Mouse (Mus musculus) kidney, postnatal 36 days (tissue): ENCODE measurements around the gene Nr2f6.
"Not testable (repeated sequence)": the region's sequence is repeated elsewhere in the genome, so short reads cannot be mapped to it uniquely, and the experiment has no call there.

Source experiments
- DNase-seq, 2 experiments: peaks; one replicate each; pipeline ENCODE4 v3.0.0; 2021 to 2022; ENCODE audit warnings: mixed read lengths in 2 of 2

Gene Nr2f6

DNA sequence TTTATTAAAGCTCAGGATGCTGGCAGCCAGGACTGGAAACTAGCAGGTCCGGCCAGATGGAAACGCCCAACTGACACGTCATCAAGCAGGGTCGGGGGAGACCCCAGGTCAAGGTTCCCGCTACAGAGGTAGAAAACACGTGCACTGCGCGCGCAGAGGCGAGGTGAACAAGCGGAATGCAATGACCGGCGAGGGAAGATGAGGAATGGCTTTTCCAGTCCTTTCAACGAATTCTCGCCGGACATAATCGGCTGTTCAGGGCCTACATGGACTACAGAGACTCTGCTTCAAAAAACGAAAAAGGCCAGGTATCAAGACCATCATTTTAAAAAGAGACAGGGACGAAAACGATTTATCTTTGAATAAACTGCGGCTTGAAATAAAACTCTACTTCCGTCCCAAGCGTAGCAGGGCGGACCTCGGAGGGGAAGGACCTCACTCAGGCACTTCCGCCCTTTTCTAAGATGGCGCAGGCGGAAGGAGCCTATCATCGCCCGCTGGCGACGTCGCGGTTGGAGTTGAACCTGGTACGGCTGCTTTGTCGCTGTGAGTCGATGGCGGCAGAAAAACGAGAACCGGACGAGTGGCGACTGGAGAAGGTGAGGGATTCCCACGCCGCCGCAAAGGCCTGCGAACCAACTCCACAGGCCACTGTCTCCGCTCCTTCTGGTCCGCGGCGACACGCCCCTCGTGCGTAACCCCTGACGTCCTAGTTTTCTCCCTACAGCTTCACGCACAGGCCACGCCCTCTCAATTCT, 14.8 kb downstream of the Nr2f6 start, which contains the start of gene Use1:
Gene Use1 (plus strand): TSS at position 78 of the 758 bp plus-strand sequence.
- DNase-seq = peak; percentile 96 to 97

DNA sequence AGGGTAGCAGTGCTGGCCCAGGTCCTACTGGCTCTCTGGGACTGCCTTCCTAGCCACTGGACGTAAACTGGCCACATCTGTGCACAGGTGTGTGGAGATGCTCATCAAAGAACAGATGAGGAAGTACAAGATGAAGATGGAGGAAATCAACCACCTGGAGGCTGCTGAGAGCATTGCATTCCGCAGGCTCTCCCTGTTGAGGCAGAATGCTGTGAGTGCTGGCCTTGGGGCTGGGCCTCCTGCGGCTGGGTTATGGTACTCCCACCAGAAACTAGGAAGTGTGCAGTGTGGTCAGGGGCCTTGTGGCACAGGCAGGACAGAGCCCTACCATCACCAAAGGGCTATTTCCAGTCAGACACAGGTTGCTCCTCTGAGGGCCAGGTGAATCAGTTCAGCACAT, 23.7 kb downstream of the Nr2f6 start:
- no peak for DNase-seq

DNA sequence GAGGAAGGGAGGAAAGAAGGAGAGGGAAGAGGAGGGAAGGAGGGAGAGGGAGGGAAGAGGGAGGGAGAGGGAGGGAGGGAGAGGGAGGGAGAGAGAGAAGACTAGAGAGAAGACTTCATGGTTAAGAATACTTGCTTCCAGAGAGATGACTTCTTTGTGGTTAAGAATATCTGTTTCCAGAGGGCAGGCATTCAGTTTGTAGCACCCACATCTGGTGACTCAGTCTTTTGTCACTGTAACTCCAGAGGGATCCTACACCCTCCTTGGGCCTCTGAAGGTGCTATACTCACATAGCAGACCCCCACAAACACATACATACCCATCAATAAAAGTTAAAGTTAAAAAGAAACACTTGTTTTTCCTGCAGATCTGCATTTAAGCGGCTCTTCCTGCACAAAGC, 30.2 kb downstream of the Nr2f6 start:
- DNase-seq = no peak

DNA sequence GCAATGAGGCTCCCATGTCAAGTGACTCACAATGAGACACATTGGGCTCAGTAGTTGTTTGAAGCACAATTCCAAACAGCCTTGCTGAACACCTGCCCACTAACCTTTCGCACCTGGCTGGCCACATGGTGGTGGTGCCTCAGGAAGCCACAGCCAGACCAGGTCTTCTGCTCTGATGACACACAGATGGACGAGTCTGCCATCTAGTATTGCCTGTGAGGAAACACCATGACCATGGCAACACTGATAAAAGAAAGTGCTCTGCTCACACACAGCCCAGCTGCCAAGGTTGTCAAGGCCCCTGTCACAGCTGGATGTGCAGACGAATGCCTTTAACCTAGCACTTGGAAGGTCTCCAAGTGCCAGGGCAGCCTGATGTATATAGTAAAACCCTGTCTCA, 30.6 kb downstream of the Nr2f6 start:
- DNase-seq = no peak

DNA sequence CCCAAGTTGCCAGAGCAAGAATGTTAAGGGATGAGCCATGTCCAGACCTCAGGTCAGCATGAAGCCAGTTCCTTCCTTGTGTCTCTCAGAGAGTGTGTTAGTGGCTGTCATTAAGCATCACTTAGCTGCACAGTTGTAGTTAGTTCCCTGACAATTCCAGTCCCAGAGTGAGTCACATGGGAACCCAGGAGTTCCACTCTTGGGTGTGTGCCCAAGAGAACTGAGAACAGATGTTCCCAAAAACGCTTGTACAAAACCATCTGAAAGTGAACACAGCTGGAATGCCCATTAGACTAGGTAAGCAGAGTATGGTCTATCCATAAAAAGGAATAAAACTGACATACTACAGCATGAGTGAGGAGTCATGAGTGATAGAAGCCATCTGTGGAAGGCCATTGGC, 35.2 kb downstream of the Nr2f6 start:
- DNase-seq = no peak

DNA sequence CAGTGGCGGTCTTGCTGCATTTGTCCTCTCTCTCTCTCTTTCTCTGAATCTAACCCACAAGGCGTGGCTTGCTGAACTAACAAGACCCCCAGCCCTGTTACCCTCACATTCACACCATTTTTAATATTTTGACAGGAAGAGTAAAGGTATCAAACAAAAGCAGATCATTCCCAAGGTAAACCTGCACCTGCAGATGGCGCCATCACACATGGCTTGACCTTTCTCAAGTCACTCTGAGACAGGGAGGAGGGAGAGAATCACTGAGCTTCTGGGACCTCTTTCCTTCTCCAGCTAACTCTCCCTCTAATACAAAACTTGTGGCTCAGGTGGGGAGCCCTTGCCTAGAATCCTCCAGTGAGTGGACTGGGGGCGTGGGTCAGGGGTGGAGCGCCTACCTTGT, 41.1 kb downstream of the Nr2f6 start:
- peak; percentile 45 to 80 for DNase-seq

DNA sequence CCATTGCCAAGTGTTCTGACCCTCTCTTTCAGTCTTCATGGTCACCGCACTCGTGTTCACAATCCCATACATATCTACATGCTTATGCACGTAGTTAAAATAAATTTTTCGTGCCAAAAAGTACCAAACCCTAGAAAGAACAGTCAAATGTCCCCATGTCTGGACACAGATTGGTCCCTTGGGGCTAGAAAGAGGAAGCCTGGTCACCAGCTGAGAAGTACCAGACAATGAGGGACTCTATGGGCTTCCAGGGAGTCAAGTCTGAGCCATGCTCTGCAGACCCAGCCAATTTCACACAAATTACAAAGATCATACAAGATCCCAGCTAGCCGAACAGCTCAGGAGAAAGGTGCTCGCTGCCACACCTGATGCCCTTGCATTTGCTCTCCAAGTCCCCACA, 43.9 kb downstream of the Nr2f6 start:
- not testable (repeated sequence) for DNase-seq

DNA sequence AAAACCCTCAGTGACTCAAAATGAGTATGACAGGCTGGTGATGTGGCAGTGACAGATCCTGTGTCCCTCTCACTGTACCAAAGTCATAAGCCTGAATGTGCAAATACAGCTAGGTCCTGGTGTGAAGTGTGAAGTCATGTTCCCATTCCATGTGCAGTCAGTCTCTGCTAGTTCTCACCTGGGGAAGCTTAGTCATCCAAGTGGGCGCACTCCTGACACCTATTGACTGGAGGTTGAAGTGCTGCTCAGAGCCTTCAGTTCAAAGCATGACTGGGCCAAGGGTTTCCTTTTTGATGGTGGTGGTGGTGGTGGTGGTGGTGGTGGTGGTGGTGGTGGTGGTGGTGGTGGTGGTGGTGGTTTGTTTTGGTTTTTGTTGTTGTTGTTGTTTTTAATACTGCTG, 56.9 kb downstream of the Nr2f6 start:
- DNase-seq = peak; percentile 31 to 63
